9 mouse cellular contexts compared by ENCODE assay signal in genomic region chr11:60809546-60809945, GRCm38 (mm10). TPM values are rescaled to one million over a fixed set of nuclear protein-coding genes. Genes with fewer than 3 reads are reported as not detected.
DNase-seq lines count a peak whose midpoint lies in the region; ATAC-seq and TF ChIP-seq lines count a peak whose summit lies in the region.
"Had no signal": no experiment of that assay in that cellular context is flagged by ENCODE, and none has a peak within 500 bp of the region (broad histone marks: within the 10 kb centered on the region; RNA-seq: fewer than 3 reads in every experiment).

No protein-coding gene starts in this region.

- no peaks in the 10 kb centered on the region for H3K9me3 ChIP-seq in lung, embryonic 14.5 days (ENCODE audit: low read depth, low read length)
- H3K9me3 ChIP-seq in embryonic facial prominence, embryonic 12.5 days: no peaks in the 10 kb centered on the region
- H3K9me3 ChIP-seq in liver, embryonic 15.5 days (replicated peaks): no peaks in the 10 kb centered on the region

- H3K4me2 ChIP-seq in lung, embryonic 14.5 days: peak overlapping the region; percentile 87
- H3K4me2 ChIP-seq in embryonic facial prominence, embryonic 12.5 days (replicated peaks): peak overlapping the region; percentile 76
- peak overlapping the region; percentile 75 for H3K4me2 ChIP-seq in liver, embryonic 15.5 days

- DNase-seq in lung, embryonic 14.5 days: no peak
- DNase-seq in lung, postnatal 4 days: no peak
- DNase-seq in kidney, adult 11 months: peak; percentile 67
- DNase-seq in left cerebral cortex, adult 2 months (ENCODE audit: extremely low spot score in 1 of 2, low spot score in 2 of 2): no peak
- no peak for DNase-seq in cerebellum, adult 9-10 months
- DNase-seq in left cerebral cortex, postnatal 14 days (ENCODE audit: low spot score in 2 of 2): no peak
- DNase-seq: gastrocnemius, postnatal 36 days had no signal

- intact Hi-C loops in left cerebral cortex, adult 2 months (cut with DNase I): no loop called here
- intact Hi-C loops in left cerebral cortex, postnatal 14 days (cut with DNase I): no loop called here

- WGBS in lung, embryonic 14.5 days: 30% methylated on average over 1 of the region's 1 CpGs
- WGBS in embryonic facial prominence, embryonic 12.5 days: 48% methylated on average over 1 of the region's 1 CpGs
- WGBS in liver, embryonic 15.5 days (ENCODE audit: insufficient replicate concordance): 25% methylated on average over 1 of the region's 1 CpGs

- TF ChIP-seq CTCF in lung, embryonic 14.5 days (IDR thresholded peaks at IDR 0.05; ENCODE audit: low read depth): no peak
- TF ChIP-seq CTCF in left cerebral cortex, adult 2 months (IDR thresholded peaks at IDR 0.05): no peak

- H3K4me3 ChIP-seq in lung, embryonic 14.5 days (ENCODE audit: low read depth, low read length): peak overlapping the region; percentile 50; the same call in 1 of the 2 replicates
- H3K4me3 ChIP-seq in embryonic facial prominence, embryonic 12.5 days: peak overlapping the region; percentile 50; the same call in 1 of the 2 replicates
- peak overlapping the region; percentile 58 for H3K4me3 ChIP-seq in liver, embryonic 15.5 days (replicated peaks)
- no peak overlapping the region for H3K4me3 ChIP-seq in left cerebral cortex, adult 2 months

- peaks cover 5% of the 10 kb centered on the region; the same call in 1 of the 2 replicates for H3K4me1 ChIP-seq in lung, embryonic 14.5 days (ENCODE audit: insufficient read depth)
- H3K4me1 ChIP-seq in embryonic facial prominence, embryonic 12.5 days: peaks cover 11% of the 10 kb centered on the region
- peaks cover 41% of the 10 kb centered on the region for H3K4me1 ChIP-seq in liver, embryonic 15.5 days (replicated peaks)

- H3K9ac ChIP-seq in lung, embryonic 14.5 days: no peak overlapping the region
- peak overlapping the region; percentile 49; the same call in 1 of the 2 replicates for H3K9ac ChIP-seq in embryonic facial prominence, embryonic 12.5 days
- H3K9ac ChIP-seq in liver, embryonic 15.5 days: peak overlapping the region; percentile 13; the same call in 1 of the 2 replicates

- no peak for ATAC-seq in lung, embryonic 14.5 days (ENCODE audit: insufficient read depth)
- ATAC-seq in embryonic facial prominence, embryonic 12.5 days (ENCODE audit: insufficient number of reproducible peaks, insufficient read depth, low FRiP score, low TSS enrichment): no peak
- no peak for ATAC-seq in liver, embryonic 15.5 days (ENCODE audit: insufficient read depth)

- no peak overlapping the region for H3K27ac ChIP-seq in lung, embryonic 14.5 days (ENCODE audit: low read depth)
- no peak overlapping the region for H3K27ac ChIP-seq in embryonic facial prominence, embryonic 12.5 days
- peak overlapping the region; percentile 24; the same call in 1 of the 2 replicates for H3K27ac ChIP-seq in liver, embryonic 15.5 days (replicated peaks)
- no peak overlapping the region for H3K27ac ChIP-seq in left cerebral cortex, adult 2 months

- no peaks in the 10 kb centered on the region for H3K27me3 ChIP-seq in lung, embryonic 14.5 days (ENCODE audit: insufficient read depth, low read length)
- no peaks in the 10 kb centered on the region for H3K27me3 ChIP-seq in embryonic facial prominence, embryonic 12.5 days
- no peaks in the 10 kb centered on the region for H3K27me3 ChIP-seq in liver, embryonic 15.5 days

- H3K36me3 ChIP-seq in lung, embryonic 14.5 days (ENCODE audit: insufficient read depth): no peaks in the 10 kb centered on the region
- no peaks in the 10 kb centered on the region for H3K36me3 ChIP-seq in embryonic facial prominence, embryonic 12.5 days
- H3K36me3 ChIP-seq in liver, embryonic 15.5 days (replicated peaks): no peaks in the 10 kb centered on the region

RNA-seq across cellular contexts. Expression of gene Shmt1, which starts 2.0 kb away (rescaled TPM):
- polyA plus RNA-seq in lung, embryonic 14.5 days (2014; fragmentation: Nextera tagmentation; extraction: Ambion mirVana): 62.0 and 63.6 TPM in 2 replicates
- polyA plus RNA-seq in embryonic facial prominence, embryonic 12.5 days (2016; fragmentation: Nextera tagmentation; extraction: Ambion mirVana): 53.6 and 57.3 TPM in 2 replicates
- 52.4 and 64.0 TPM in 2 replicates for polyA plus RNA-seq in liver, embryonic 15.5 days (2015; fragmentation: Nextera tagmentation; extraction: Ambion mirVana)
- total RNA-seq in left cerebral cortex, adult 2 months (2021): 1 to 10 TPM; 2.2 to 3.1 TPM
- total RNA-seq in left cerebral cortex, postnatal 14 days (2021): 1 to 10 TPM; 1.7 to 2.8 TPM

RNA-seq across cellular contexts. Expression of gene Dhrs7b, which starts 20.9 kb away (rescaled TPM):
- polyA plus RNA-seq in lung, embryonic 14.5 days (2014; fragmentation: Nextera tagmentation; extraction: Ambion mirVana): 34.4 and 36.3 TPM in 2 replicates
- 31.9 and 32.3 TPM in 2 replicates for polyA plus RNA-seq in embryonic facial prominence, embryonic 12.5 days (2016; fragmentation: Nextera tagmentation; extraction: Ambion mirVana)
- polyA plus RNA-seq in liver, embryonic 15.5 days (2015; fragmentation: Nextera tagmentation; extraction: Ambion mirVana): 20.2 and 22.6 TPM in 2 replicates
- 10 to 100 TPM; 27.3 to 28.4 TPM for total RNA-seq in left cerebral cortex, adult 2 months (2021)
- 10 to 100 TPM; 30.6 to 31.5 TPM for total RNA-seq in left cerebral cortex, postnatal 14 days (2021)

RNA-seq across cellular contexts. Expression of gene Smcr8, which starts 32.2 kb away (rescaled TPM):
- 6.6 and 8.3 TPM in 2 replicates for polyA plus RNA-seq in lung, embryonic 14.5 days (2014; fragmentation: Nextera tagmentation; extraction: Ambion mirVana)
- polyA plus RNA-seq in embryonic facial prominence, embryonic 12.5 days (2016; fragmentation: Nextera tagmentation; extraction: Ambion mirVana): 7.2 and 8.0 TPM in 2 replicates
- 2.6 and 3.2 TPM in 2 replicates for polyA plus RNA-seq in liver, embryonic 15.5 days (2015; fragmentation: Nextera tagmentation; extraction: Ambion mirVana)
- total RNA-seq in left cerebral cortex, adult 2 months (2021): 10 to 100 TPM; 31.0 to 32.6 TPM
- 10 to 100 TPM; 25.5 to 26.5 TPM for total RNA-seq in left cerebral cortex, postnatal 14 days (2021)

RNA-seq across cellular contexts. Expression of gene Top3a, which starts 32.4 kb away (rescaled TPM):
- 20.2 and 22.2 TPM in 2 replicates for polyA plus RNA-seq in lung, embryonic 14.5 days (2014; fragmentation: Nextera tagmentation; extraction: Ambion mirVana)
- polyA plus RNA-seq in embryonic facial prominence, embryonic 12.5 days (2016; fragmentation: Nextera tagmentation; extraction: Ambion mirVana): 21.6 and 22.1 TPM in 2 replicates
- polyA plus RNA-seq in liver, embryonic 15.5 days (2015; fragmentation: Nextera tagmentation; extraction: Ambion mirVana): 5.9 TPM in 2 replicates
- total RNA-seq in left cerebral cortex, adult 2 months (2021): 1 to 10 TPM; 5.0 to 6.1 TPM
- total RNA-seq in left cerebral cortex, postnatal 14 days (2021): 1 to 10 TPM; 3.4 to 3.9 TPM
